Mouse (Mus musculus): ENCODE results near the gene Tax1bp1.
"Not testable (repeated sequence)": the region's sequence is repeated elsewhere in the genome, so short reads cannot be mapped to it uniquely, and the experiment has no call there.

Gene Tax1bp1

DNA sequence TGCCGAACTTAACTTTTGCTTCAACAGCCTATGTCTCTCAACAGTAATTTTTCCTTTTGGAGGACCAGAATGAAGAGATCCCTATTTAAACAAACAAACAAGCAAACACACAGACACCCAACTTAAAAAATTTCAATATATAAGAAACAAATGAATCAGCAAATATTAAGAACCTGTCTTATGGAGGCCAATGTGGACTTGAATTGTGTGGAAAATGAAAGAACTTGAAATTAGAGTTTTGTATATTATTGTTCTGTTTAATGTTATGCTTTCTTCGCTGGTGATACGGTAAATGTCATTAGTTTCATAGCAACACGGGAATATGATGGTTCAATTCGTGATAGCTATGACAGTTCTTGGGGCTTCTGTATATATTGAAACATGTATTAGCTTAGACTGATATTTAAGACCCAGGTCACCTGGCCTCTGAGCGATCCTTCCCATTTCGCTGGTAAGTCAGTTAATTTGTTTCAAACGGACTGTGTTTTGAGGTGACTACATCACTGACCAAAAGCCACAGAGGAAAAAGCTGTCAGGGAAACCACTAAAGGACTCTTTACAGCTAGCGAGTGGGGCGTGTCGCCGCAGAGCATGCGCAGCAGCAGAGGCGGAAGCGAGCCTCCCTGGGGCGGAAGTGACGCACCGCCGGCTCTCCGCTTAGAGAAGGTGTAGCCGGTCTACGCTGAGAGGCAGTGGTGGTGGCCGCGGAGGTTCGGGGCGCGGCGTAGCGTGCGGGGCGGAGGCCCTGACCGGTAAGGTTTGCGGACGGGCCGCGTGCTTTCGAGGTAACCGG is at the start of gene Tax1bp1:
Tax1bp1 (plus strand) TSS at position 626 of the 793 bp plus-strand sequence.
- peak; percentile 90 for DNase-seq (ENCODE audit: low read depth, low spot score)

DNA sequence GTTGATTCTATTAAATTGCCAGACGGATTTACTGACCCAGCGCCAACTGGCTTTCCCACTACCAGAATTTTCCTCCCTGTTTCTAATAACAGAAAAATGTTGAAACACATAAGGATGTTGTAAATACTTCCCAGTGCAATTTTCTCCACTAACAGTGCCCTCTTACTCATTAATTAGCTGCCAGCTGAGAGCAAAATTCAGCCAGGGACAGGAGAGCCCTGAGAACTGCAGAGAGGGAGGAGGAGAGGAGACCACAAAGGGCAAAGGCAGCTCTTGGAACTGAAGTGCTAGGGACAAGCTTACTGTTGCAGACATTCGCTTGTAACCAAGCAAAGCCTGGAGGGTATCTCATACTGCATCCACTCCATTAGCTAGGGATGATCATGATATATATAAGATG is 45.9 kb upstream of the Tax1bp1 start:
- DNase-seq (ENCODE audit: low read depth, low spot score): peak; percentile 30

DNA sequence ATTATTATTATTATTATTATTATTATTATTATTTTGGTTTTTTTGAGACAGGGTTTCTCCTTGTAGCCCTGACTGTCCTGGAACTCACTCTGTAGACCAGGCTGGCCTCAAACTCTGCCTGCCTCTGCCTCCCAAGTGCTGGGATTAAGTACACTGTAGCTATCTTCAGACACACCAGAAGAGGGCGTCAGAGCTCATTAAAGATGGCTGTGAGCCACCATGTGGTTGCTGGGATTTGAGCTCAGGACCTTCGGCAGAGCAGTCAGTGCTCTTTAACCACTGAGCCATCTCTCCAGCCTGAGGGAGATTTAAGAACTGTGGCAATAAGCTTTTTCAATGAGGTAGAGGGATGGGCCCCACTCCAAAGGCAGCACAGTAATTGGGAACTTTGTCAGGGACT is 43.7 kb upstream of the Tax1bp1 start:
- DNase-seq (ENCODE audit: low read depth, low spot score): not testable (repeated sequence)

DNA sequence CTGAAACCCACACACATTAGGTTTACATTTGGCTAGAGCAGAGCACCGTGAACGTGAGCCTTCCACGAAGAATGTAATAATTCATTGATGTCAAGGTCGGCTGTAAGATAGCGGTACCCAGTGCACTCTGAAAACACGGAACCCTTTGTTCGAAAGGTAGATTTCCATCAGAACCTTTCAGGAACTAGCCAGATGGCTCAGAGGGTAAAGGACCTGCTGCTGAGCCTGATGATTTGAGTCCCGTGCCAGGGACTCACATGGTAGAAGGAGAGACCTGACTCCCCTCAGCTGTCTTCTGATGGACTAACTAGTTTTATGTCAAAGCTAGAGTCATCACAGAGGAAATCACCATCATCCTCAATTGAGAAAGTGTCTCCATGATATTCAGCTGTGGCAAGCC is 41.7 kb upstream of the Tax1bp1 start:
- DNase-seq (ENCODE audit: low read depth, low spot score): no peak

DNA sequence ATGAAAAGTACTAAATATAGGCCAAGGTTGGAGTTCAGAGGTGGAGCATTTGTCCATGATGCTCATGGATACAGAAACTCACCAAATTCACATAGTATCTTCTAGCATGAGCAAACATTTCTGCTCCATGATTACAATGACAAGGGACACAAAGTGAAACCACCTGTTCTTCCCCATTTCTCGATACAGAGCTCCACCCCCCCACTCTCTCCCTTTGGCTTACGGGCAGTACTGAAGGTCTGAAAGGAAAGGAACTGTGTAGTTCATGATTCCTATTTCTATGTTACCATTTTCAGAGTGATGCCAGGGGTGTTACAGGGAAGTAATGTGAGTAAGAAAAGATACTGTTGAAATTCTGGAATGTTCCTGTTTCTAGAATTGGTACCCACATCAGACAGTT is 41.0 kb upstream of the Tax1bp1 start:
- DNase-seq (ENCODE audit: low read depth, low spot score): no peak

DNA sequence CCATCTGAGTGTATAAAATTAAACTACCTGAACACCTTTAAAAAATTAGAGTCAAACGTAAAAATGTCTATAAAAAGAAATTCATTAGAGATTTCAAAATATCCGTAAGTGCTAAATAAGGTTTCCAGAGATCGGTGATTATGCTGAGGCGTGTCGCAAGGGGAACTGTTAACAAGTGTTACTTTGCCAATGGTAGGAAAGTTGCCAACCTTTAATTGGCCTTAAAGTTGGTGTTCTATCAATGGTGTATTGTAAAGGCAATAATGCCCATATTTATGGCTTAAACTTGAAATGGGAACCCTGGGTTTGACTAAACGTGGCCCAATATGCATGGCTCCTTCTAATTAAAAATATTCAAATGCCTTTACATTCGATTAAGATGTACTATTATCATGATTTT is 39.8 kb upstream of the Tax1bp1 start:
- no peak for DNase-seq (ENCODE audit: low read depth, low spot score)

DNA sequence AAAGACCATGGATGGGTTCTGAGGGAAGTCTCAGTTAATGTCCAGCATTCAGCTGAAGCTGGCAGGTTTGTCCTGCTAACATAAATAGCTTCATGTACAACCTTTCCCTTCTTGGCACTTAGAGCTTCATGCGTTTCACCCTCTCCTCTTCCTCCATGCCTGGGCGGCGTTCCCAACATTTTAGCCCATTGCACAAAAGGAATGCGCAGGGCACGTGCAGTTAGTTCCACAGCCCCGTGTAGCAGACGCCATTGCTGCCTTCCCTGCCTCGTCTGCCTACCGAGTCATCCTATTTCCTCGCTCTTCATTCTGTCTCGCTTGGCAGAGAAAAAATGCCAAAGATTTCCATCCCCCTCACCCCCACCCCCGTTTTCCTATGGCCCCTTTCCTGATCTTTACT is 39.0 kb upstream of the Tax1bp1 start:
- no peak for DNase-seq (ENCODE audit: low read depth, low spot score)

DNA sequence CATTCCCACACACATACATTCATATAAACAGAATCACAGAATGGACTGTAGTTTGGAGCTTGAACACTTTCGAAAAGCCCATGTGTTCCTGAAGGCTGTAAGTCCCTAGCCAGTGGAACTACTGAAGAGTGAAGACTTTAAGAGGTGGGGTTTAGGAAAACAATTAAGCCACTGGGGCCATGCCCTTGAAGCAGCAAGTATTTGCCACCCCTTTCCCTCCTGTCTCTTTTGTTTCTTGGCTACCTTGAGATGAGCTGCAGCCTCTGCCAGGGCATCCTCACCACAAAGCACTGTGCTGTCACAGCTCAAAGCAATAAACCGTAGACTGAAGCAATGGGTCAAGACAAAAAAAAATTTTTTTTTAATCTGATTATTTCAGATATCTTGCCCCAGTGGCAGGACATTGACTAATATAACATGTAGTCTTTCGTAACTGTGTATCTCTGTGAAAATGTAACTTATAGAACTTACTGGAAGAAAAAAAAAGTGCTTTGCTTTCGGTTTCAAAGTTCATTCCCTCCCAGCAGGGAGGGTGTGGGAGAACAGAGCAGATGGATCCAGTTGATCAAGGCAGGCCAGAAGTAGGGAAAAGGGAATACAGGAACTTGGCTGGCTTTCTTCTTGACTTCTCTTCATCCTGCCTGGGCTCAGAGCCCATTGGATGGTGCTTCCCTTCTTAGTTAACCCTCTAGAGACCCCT is 38.2 kb upstream of the Tax1bp1 start:
- no peak for DNase-seq (ENCODE audit: low read depth, low spot score)

DNA sequence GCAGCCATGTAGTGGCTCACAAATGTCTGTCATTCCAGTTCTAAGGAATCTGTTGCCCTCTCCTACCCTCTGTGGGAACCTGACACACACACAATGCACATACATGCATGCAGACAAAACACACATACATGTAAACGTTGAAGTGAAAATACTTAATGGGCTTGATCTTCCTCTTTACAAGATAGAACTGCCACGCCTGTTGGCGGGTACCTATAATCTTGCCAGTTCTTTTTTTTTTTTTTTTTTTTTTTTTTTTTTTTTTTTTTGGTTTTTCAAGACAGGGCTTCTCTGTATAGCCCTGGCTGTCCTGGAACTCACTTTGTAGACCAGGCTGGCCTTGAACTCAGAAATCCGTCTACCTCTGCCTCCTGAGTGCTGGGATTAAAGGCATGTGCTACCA is 36.0 kb upstream of the Tax1bp1 start:
- not testable (repeated sequence) for DNase-seq (ENCODE audit: low read depth, low spot score)

DNA sequence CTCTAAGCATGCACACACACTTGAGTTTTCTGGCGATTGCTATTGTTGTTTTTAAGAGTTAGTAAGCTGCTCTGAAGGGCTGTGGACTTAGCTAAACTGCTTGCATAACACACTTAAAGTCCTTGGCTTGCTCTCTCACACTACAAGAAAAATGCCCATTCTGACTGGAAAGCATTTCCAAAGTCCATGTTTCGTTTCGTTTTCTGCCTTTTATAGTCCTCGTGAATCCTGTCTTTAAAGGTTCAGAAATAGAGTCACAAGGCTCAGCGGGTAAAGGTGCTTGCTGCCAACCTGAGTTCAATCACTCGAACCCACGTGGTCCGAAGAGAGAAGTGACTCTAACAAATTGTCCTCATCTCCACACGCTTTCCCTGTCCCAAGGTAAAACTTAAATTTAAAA is 34.0 kb upstream of the Tax1bp1 start:
- DNase-seq (ENCODE audit: low read depth, low spot score): no peak

DNA sequence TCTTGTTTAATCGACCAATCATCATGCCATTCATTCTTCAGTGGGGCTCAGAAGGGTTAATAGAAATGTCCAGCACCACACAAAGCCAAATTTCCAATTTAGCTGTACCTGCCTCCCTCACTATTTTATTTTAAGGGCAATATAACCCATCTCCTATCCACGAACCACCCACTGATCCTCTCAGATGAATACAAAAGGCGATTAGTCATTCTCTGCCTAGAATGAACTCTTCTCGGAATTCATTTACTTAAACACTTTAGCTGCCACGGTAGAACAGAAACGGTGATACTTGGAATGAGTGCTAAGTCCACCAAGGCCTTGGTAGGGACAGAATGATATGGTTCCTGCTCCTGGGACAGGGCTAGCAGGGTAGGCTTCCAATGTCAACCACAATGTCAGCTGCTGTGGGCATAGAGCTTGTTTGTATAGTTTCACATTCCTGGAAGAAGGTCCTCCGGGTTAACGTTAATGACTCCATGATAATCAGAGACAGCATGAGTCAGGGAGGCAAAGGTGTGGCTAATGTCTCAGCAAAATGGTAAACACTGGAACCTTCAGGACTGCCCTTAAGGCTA is 33.0 kb upstream of the Tax1bp1 start:
- DNase-seq (ENCODE audit: low read depth, low spot score): no peak

DNA sequence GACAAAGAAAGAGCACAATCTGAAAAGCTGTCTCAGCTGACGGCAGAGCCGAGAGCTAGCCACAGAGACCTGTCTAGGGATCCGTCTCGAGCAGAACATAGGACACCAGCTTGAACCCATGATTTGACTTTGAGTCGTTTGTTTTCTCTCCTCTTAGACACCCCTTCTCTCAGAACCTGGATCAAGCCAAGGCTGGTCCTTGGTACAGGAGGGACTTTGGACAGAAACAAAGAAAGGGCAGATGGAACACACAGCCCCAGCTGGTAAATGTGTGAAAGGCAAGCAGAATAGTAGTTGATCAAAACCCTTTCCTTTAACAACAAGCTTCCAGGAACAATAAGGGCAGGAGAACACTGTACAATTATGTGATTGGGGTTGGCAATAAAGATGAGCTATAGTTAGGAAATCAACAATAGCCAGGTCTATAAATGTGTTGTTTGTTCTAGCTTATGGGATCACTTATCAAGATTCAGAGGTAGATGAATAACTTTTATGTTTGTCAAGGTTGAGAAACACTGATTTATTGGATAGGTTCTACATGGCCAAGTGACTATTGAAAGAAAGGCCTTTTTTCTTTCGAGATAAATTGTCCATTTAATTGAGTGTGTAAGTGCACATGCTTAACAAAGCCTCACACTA is 31.6 kb upstream of the Tax1bp1 start:
- no peak for DNase-seq (ENCODE audit: low read depth, low spot score)

DNA sequence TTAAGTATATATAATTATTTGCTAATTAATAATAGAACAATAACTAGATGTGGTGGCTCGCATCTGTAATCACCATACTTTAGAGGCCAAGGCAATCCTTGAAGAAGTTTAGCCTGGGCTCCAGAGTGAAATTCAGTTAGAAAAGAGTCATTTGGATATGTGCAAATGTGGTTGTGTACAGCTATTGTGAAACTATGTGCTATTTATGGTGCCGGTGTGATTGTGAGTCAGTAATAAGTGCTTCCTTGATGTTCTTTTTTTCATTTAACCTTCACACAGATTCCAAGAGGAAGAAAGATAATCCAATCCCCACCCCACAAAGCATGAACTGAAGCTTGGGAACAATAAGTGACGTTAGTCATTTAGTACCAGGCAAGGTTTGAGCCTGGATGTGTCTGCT is 30.9 kb upstream of the Tax1bp1 start:
- DNase-seq (ENCODE audit: low read depth, low spot score): no peak

DNA sequence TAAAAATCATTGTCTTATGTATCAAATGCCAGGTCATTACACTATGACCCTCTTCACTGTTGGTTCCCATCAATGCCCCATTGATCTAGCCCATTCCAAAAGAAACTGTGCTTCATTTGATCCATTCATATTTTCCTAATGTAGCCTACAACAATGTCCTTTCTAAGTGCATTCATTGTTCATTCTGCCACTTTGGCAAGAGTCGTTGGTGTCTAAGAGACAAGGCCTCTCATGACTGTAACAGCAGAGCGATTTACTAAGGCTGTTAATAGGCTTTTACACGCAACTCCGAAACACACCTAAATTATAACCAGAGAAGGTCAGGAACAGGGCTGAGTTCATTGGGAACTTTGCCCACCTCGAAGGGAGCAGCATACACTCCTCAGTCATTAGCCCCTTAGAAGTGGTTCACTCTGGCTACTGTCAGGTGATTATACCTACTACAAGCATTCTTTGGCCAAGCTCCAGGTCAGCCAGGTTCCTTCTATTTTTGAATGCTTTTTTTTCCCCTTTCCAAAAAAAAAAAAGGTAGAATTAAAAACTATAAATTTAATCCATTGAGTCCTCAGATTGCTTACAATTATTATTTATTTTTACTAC is 26.5 kb upstream of the Tax1bp1 start:
- DNase-seq (ENCODE audit: low read depth, low spot score): no peak

DNA sequence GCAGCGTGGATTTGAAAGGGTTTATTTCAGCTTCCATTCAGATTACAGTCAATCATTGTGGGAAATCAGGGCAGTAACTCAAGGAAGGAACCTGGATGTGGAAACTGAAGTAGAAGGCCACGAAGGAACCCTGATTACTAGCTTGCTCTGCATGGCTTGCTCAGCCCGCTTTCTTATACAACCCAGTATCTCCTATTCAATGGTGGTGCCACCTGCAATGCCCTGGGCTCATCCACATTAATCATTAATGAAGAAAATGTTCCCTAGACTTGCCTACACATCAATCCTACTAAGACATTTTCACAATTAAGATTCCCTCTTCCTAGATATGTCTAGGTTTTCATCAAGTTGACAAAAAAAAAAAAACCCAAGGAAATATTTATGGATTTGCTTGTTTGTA is 23.2 kb upstream of the Tax1bp1 start:
- no peak for DNase-seq (ENCODE audit: low read depth, low spot score)

DNA sequence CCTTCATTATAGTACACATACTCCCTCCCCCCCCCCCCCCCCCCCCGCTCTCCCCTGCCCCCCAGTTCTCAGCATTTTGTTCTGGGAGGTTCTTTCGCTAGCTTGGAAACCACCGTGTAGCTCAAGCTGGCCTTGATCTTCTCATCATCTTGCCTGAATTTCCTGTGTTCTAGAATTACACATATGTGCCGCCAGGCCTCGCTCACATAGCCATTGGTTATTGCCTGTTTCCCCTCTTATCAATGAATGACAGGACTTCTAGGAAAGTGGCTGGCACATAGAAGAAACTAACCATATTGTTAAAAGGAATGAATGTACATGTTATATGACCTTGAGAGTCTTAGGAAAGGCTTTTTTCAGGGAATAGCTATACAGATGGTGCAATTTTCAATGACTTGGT is 21.7 kb upstream of the Tax1bp1 start:
- DNase-seq (ENCODE audit: low read depth, low spot score): no peak

DNA sequence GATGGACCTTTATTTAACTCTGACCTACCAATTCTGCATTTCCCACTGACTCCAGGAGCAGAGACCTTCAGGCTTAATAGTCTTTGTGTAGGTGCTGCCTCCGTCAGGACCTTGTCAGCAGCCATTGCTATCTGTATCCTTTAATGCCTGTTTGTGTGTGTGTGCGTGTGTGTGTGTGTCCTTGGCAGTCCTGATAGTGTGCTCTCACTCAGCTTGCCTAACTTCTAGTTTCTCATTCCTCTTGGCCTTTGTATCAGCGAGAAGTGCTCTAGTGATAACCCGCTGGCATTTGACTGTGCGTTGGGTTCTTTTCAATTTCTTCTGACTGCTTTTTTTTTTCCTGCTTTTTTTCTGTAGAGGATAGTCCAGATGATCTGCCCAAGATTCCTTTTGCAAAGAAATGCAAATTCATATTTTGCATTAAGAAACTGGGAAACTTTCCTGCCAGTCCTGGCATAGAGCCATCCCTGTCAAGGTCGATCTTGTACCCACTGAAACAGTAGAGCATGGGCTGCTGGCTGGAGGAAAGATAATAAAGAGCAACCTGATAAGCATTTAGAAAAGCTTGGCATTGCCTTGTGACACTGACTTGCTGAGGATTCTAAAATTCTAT is 21.0 kb upstream of the Tax1bp1 start:
- DNase-seq (ENCODE audit: low read depth, low spot score): no peak

DNA sequence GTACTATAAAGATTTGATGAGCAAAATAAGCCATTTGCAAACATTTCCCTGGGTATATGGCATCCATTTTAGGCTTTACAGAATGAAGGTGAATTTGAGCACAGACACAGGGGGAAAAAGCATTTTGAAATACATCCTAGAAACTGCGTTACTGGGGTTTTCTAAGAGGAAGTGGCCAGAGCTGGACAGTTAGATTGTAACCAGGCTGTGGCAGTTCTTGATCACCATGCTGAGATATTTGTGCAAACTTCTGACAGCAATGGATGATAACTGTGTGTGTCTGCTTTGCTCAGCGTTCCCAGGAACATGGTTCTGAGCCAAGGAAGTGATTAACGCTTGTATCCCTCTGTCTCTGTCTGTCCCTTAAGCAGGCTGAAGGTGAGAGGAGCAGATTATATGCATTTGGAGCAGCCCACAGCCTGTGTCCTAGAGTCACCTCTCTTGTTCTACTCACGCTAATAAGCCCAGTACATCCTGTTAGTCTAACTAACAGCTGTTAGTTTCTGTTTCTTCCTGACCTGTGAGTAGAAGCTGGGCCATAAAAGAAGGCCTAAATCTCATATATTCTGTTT is 15.5 kb upstream of the Tax1bp1 start:
- DNase-seq (ENCODE audit: low read depth, low spot score): no peak

DNA sequence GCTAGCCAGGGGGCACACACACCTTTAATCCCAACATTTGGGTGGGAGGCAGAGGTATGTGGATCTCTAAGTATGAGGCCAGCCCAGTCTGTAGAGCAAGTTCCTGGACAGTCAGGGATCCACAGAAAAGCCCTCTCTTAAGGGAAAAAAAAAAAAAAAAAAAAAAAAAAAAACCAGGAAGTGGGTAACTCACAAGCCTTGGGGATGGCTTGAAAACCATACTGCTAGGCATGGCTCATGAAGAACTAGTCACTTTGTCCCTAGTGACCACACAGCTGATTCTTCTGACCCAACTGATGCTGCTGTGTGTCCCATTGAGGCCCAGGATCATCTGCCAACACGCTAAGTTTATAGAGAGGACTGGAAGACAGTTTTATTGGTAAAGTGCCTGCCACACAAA is 14.5 kb upstream of the Tax1bp1 start:
- no peak for DNase-seq (ENCODE audit: low read depth, low spot score)

DNA sequence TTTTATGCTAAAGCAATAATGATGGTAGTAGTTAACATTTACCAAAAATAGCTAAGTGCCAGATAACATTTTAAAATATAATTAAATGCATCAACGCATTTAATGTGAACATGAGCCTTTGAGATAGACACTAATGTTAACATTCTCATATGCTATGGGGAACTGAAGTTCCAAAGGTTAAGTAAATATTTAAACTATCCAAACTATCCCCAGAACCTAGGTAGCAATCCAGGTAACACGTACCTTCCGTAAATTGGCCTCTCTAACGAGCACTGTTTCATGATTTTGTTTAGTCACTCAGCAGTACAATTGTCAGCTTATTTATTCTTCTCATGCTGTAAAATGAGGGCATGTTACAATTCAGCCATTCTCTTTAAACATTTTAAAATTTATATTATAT is 13.6 kb upstream of the Tax1bp1 start:
- no peak for DNase-seq (ENCODE audit: low read depth, low spot score)

DNA sequence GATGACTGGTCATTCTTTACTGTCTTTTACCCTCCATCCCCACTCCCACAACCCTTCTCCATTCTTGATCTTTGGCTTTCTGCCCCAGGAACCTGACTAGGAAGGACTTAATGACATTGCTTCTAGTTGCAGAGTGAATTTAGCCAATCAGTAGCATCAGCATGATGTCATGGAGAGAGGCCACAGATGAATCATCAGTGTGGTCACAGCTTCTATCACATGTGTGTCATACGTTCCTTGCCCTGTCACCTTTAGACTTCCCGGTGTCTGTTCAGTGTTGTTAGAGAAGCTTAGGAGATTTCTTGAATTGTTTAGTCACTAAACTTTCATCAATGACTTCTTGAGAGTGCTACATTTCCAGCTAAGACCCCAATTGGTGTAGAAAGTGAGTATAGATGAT is 10.3 kb upstream of the Tax1bp1 start:
- DNase-seq (ENCODE audit: low read depth, low spot score): no peak

All from forelimb bud, embryonic 11.5 days (tissue).